Mouse (Mus musculus) embryo, embryonic 9.5 days (tissue): ENCODE results near the gene Rbm47.
"Not testable (repeated sequence)": the region's sequence is repeated elsewhere in the genome, so short reads cannot be mapped to it uniquely, and the experiment has no call there.

Source experiments
- DNase-seq: peaks from one replicate; pipeline ENCODE4 v3.0.0-alpha.2; 2017; ENCODE audit errors: extremely low spot score

Gene Rbm47

GRCm38 (mm10) chr5:66173018-66173417 lies at the start of gene Rbm47:
TSS of gene Rbm47 (minus strand) at chr5:66173118.
- DNase-seq, result no peak

GRCm38 (mm10) chr5:66220620-66221019 lies 47.7 kb upstream of the Rbm47 start:
- DNase-seq, result no peak

- DNase-seq, result no peak
Observed at GRCm38 (mm10) chr5:66219692-66220091, 46.8 kb upstream of the Rbm47 start.

- no peak for DNase-seq
Observed at GRCm38 (mm10) chr5:66215569-66216277, 42.8 kb upstream of the Rbm47 start.

GRCm38 (mm10) chr5:66214395-66214935 lies 41.5 kb upstream of the Rbm47 start:
- no peak for DNase-seq

- DNase-seq, result no peak
Observed at GRCm38 (mm10) chr5:66209532-66210176, 36.7 kb upstream of the Rbm47 start.

GRCm38 (mm10) chr5:66204966-66205365 lies 32.0 kb upstream of the Rbm47 start:
- DNase-seq, result no peak

- no peak for DNase-seq
Observed at GRCm38 (mm10) chr5:66203424-66203823, 30.5 kb upstream of the Rbm47 start.

GRCm38 (mm10) chr5:66200044-66200443 lies 27.1 kb upstream of the Rbm47 start:
- no peak for DNase-seq

GRCm38 (mm10) chr5:66195323-66195722 lies 22.4 kb upstream of the Rbm47 start:
- DNase-seq, result no peak

- DNase-seq, result no peak
Observed at GRCm38 (mm10) chr5:66193218-66193846, 20.4 kb upstream of the Rbm47 start.

- no peak for DNase-seq
Observed at GRCm38 (mm10) chr5:66191185-66191503, 18.2 kb upstream of the Rbm47 start.

- no peak for DNase-seq
Observed at GRCm38 (mm10) chr5:66190481-66191184, 17.7 kb upstream of the Rbm47 start.

GRCm38 (mm10) chr5:66188591-66188990 lies 15.7 kb upstream of the Rbm47 start:
- DNase-seq, result not testable (repeated sequence)

GRCm38 (mm10) chr5:66182156-66182555 lies 9.2 kb upstream of the Rbm47 start:
- no peak for DNase-seq

- no peak for DNase-seq
Observed at GRCm38 (mm10) chr5:66174160-66174837, 1.4 kb upstream of the Rbm47 start.

- no peak for DNase-seq
Observed at GRCm38 (mm10) chr5:66170591-66170990, 2.3 kb downstream of the Rbm47 start.

- no peak for DNase-seq
Observed at GRCm38 (mm10) chr5:66169099-66169485, 3.8 kb downstream of the Rbm47 start.

GRCm38 (mm10) chr5:66168462-66169098 lies 4.3 kb downstream of the Rbm47 start:
- no peak for DNase-seq

GRCm38 (mm10) chr5:66166931-66167330 lies 6.0 kb downstream of the Rbm47 start:
- DNase-seq, result no peak

- no peak for DNase-seq
Observed at GRCm38 (mm10) chr5:66166193-66166629, 6.7 kb downstream of the Rbm47 start.
